Mouse (Mus musculus): ENCODE measurements around the gene Trpv1. TPM values are rescaled to one million over a fixed set of nuclear protein-coding genes. Genes with fewer than 3 reads are reported as not detected.

Gene Trpv1
- total RNA-seq (2015; ENCODE audit: low replicate concordance) (not detected in 2 replicates), total RNA-seq (2017; ENCODE audit: low replicate concordance) (not detected in 2 replicates)

DNA sequence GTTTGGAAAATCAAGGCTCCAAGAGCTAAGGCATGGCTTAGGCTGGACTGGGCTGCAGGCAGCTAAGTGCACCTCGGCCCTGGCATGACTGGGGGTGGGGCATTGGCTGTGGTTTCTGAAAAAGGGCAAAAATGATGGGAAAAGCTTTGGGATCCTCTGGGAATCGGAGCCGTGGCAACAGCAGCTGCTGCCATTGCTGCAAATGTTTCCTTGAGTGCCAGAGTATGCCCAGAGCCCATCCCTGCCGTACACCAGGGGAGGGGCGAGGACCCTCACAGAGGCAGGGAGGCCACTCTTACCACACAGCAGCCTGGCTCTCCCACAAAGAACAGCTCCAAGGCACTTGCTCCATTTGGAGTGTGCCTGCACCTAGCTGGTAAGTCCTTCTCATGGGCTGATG, at the start of gene Trpv1:
TSS of gene Trpv1 (plus strand) at position 301 of the 400 bp plus-strand sequence.
- ATAC-seq (replicated peaks; ENCODE audit: low FRiP score, poor library complexity, severe bottlenecking): no peak

DNA sequence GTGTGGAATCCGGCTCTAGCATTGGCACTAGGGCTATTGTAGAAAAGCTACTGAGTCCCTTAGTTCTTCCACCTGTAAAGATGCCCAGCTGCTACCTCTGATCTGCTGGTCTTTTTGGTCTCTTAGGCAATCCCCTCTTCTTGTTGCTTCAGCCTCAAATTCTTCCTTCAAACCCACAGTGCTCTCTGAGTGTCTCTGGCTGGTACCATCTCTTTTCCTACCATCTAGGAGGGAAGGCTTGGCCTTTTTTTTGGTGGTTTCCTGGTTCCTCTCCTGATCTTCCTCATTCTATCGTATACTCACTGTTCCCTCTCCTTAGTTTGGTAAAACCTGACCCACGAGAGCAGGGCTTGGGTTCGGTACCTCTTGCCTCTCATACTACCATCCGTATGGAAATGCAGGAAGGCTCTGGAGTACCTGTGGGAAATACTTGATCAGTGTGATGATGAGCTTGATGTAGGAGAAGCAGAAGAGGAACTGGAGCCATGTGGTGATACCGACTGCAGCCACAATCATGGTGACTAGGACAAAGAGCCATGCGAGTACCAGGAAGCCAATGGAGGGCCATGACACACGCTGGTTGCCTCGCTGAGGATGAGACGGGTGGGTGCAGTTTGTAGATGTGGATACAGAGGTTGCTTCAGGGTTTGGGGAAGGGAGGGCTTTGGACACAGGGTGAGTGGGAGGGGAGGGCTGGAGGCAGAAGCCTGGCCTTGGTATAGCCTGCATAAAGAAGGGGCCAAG, 48.0 kb upstream of the Trpv1 start:
- no peak for ATAC-seq (replicated peaks; ENCODE audit: low FRiP score, poor library complexity, severe bottlenecking)

DNA sequence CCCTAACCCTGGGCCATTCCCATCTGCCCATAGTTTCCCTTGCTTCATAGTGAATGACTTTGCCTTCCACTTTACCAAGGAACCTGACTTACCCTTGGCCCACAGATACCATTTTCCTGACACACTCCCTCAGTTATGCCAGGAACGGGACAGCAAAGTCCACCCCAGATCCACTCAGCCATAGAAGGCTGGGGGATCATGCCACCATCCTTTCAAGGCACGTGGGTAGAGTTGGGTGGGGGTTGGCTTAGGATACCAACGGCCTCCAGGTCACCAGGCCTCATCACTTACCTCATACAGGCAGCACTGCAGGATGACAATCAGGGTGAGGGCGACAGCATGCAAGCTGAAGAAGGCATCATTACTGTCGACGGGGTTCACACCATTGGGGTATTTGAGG, 46.9 kb upstream of the Trpv1 start:
- no peak for ATAC-seq (replicated peaks; ENCODE audit: low FRiP score, poor library complexity, severe bottlenecking)

GRCm38 (mm10) chr11:73193047-73193446, 41.0 kb upstream of the Trpv1 start:
- no peak for ATAC-seq (replicated peaks; ENCODE audit: low FRiP score, poor library complexity, severe bottlenecking)

DNA sequence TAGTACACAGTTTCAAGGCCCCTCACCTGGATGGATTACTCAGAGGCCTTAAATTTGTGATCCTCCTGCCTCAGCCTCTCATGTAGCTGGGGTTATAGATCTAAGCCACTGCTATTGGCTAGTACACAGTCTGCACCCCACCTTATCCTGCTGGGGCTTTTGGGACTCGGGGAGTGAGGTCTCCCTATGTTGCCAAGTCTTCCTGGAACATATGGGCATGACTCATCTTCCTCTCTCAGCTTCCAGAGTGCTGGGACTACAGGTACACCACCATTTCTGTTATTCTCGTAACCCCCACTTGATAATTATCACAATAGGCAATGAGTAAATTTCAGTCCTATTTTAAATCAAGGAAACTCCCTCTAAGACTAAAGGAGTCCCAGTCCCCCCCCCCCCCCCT, 39.6 kb upstream of the Trpv1 start:
- ATAC-seq (replicated peaks; ENCODE audit: low FRiP score, poor library complexity, severe bottlenecking): no peak

GRCm38 (mm10) chr11:73198190-73198589, 35.9 kb upstream of the Trpv1 start:
- no peak for ATAC-seq (replicated peaks; ENCODE audit: low FRiP score, poor library complexity, severe bottlenecking)

DNA sequence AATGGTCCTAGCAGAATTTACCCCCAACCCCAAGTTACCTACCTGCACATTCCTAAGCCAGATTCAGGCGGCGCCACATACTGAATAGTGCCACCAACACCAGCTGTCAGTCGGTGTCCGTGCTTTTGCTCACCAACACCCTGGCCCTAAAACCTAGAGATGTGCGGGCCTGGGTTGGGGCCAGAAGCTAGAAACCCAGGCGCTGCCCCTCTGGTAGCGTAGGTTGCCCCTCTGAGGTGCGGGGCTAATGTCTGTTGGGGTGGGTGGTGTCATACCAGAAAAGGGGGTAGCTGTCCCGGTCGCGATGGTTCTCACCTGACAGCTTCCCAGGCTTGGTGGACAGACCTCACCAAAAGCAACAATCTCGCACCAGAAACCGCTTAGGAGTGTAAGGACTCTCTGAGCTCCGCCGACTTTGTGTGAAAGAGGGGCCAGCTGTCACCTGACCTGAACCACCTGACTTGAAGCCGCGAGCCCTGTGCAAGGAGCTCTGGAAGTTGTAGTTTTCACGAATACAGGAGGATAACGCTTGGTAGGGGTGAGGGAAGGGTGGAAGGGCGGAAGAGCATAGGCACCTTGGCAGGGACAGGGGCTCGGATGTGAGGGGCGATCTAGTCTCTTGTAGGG, 35.4 kb upstream of the Trpv1 start, which contains the start of gene Ctns:
TSS of gene Ctns (minus strand) at position 440 of the 627 bp plus-strand sequence.
- ATAC-seq (replicated peaks; ENCODE audit: low FRiP score, poor library complexity, severe bottlenecking): peak; percentile 91

DNA sequence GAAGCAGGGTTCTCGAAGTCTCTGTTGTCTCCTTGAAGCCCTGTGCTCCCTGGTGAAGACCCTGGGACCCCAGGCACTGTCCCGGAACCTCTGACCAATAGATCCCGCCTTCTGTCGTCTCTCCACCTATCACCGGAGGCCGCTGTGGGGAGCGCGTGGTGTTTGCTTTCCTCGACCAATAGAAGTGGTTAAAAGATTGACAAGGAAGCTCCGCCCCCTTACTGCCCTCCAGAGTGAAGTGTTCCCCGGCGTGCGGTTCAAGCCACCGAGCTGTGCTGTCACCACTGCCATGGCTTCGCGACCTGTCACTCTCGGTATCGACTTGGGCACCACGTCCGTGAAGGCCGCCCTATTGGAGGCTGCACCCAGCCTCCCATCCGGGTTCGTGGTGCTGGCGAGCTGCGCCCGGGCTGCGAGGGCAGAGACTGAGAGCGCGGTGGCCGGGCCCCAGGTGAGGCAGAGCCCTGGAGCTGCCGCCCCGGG, 34.8 kb upstream of the Trpv1 start, which contains the start of gene Shpk:
TSS of gene Shpk (plus strand) at position 231 of the 483 bp plus-strand sequence.
- peak; percentile 96 for ATAC-seq (replicated peaks; ENCODE audit: low FRiP score, poor library complexity, severe bottlenecking)

DNA sequence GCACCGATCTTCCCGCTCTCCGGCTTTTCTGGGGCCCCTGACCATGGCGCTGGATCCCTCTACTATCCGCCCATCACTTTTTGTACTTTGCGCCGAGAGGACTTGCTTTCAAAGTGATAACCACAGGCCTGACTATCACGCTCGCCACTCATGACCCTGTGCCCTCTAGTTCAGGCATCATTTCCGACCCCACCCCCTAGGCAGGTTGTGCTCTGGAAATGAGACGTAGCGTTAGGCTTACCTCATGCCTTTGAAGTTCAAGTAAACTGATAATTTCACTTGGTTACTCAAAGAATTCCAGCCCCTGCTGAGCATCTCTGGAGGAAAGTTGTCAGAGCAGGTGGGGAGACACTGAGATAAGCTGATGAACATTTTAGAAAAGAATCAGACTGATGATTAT, 34.2 kb upstream of the Trpv1 start:
- 0 out of 2 replicates have a peak, but pooled peaks have one; percentile 15 for ATAC-seq (replicated peaks; ENCODE audit: low FRiP score, poor library complexity, severe bottlenecking)

DNA sequence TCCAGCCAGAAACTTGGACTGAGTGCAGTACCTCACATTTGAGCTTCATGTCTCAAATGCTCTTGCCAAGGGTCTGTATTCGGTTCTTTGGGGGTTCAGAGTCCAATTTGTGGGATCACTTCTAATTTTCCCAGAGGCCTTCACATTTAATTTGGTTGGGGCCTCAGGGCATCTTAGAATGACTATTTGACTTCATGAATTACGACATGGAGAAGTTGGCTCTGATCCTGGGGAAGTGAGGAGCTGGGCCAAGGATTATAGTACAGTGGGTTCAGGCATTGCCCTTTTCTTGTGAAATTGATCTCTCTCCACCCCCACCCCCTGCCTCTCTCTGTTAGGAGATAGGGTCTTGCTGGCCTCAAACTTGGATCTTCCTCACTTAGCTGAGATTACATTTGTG, 33.1 kb upstream of the Trpv1 start:
- no peak for ATAC-seq (replicated peaks; ENCODE audit: low FRiP score, poor library complexity, severe bottlenecking)

GRCm38 (mm10) chr11:73201597-73201996, 32.5 kb upstream of the Trpv1 start:
- ATAC-seq (replicated peaks; ENCODE audit: low FRiP score, poor library complexity, severe bottlenecking): no peak

- ATAC-seq (replicated peaks; ENCODE audit: low FRiP score, poor library complexity, severe bottlenecking): no peak
Observed at GRCm38 (mm10) chr11:73203895-73204294, 30.2 kb upstream of the Trpv1 start.

DNA sequence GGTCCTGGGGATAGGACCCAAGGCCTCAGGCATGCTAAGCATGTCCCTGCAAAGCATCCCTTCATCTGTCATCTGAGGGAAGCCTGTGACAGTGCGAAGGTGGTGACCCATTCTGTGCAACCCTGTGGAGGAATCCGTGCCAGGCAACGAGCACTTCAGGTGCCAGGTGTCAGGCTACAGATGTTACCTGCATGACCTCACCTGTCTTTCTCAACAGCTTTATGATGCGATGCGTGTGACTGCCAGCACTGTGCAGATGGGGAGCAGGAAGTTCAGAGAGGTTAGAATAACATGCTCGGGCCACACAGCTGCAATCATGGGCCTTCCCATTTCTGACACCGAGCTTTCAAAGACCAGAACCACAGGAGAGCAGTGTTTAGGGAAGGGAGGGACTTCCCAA, 28.9 kb upstream of the Trpv1 start:
- no peak for ATAC-seq (replicated peaks; ENCODE audit: low FRiP score, poor library complexity, severe bottlenecking)

GRCm38 (mm10) chr11:73207621-73208020, 26.5 kb upstream of the Trpv1 start:
- ATAC-seq (replicated peaks; ENCODE audit: low FRiP score, poor library complexity, severe bottlenecking): no peak; the same call in 1 of the 2 replicates

GRCm38 (mm10) chr11:73213956-73214355, 20.1 kb upstream of the Trpv1 start:
- no peak for ATAC-seq (replicated peaks; ENCODE audit: low FRiP score, poor library complexity, severe bottlenecking)

DNA sequence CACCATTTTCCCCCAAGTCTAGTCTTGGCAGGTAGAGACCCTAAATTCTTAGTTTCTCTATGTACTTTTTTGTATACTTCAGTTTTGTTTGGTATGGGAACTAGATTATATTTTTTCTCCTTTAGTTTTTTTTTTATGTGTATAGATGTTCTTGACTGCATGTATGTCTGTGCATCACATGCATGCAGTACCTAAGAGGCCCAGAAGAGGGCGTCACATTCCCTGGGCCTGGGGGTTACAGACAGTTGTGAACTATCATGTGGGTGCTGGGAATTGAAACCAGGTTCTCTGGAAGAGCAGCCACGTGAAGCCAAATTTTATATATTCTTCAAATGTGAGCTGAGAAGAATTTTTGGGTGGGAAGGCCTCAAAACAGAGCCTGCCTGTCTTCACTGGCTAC, 14.4 kb upstream of the Trpv1 start:
- no peak for ATAC-seq (replicated peaks; ENCODE audit: low FRiP score, poor library complexity, severe bottlenecking)

DNA sequence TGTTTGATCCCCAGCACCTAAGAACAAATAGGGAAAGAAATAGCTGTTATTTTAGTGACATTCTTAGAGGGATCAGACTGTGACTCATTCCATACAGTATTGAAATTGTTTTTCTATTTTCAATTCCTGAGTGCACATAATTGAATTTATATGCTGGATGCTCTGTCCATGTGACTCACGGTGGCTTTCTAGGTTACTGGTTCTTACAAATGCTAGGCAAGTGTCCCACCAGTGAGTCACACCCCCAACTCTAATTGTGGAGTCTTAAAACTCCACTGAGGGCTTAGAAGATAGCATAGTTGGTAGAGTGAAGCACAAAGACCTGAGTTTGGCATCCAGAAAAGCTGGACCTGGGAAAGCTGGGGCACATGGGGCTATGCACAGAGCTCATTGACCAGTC, 13.4 kb upstream of the Trpv1 start:
- no peak for ATAC-seq (replicated peaks; ENCODE audit: low FRiP score, poor library complexity, severe bottlenecking)

GRCm38 (mm10) chr11:73222846-73223245, 11.2 kb upstream of the Trpv1 start:
- ATAC-seq (replicated peaks; ENCODE audit: low FRiP score, poor library complexity, severe bottlenecking): no peak

GRCm38 (mm10) chr11:73223966-73224365, 10.1 kb upstream of the Trpv1 start:
- ATAC-seq (replicated peaks; ENCODE audit: low FRiP score, poor library complexity, severe bottlenecking): peak; percentile 55

DNA sequence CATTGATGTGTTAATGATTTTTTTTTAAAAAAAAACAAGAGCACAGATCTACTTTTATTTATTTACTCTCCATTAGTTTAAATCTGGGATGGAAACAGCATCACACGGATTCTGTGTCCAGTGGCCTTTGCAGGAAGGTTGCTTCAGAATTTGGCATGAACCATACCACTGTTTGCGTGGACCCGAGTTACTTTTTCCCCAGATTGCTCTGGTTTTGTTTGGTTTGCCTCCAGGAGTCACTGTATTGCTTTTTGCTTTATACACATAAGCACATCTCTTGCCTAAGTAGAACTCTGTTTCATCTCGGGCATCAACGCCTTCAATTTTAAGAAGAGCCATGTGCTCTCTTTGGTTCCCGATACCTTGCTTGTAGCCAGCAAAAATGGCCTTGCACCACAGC, 8.2 kb upstream of the Trpv1 start:
- ATAC-seq (replicated peaks; ENCODE audit: low FRiP score, poor library complexity, severe bottlenecking): no peak

DNA sequence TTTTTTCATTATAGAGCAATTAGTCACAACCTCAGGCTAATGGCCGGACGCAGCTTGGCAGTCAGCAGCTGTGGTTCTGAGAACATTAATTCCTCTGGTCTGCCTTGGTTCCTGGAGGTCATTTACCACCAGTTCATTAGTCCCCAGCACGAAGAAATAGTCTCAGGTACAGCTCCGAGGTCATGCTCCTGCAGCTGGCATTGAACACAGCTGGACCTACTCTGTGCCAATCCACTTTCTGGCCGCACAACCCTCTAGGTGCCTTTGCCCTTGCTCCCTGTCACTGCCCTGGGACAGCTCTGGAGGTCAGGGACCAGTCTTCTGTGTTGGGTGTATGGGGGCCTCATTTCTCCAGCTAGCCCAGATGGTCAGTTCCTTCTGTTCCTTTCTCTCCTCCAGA, 5.2 kb upstream of the Trpv1 start:
- no peak for ATAC-seq (replicated peaks; ENCODE audit: low FRiP score, poor library complexity, severe bottlenecking)
